Mouse (Mus musculus): ENCODE results near the gene Kcnab1. TPM values are rescaled to one million over a fixed set of nuclear protein-coding genes. Genes with fewer than 3 reads are reported as not detected.
A peak's percentile ranks its signal among the peaks of the same experiment; 100 is the strongest.

Kcnab1 gene
- polyA plus RNA-seq, 1 experiment from 2014 or later: 0.63 TPM

DNA sequence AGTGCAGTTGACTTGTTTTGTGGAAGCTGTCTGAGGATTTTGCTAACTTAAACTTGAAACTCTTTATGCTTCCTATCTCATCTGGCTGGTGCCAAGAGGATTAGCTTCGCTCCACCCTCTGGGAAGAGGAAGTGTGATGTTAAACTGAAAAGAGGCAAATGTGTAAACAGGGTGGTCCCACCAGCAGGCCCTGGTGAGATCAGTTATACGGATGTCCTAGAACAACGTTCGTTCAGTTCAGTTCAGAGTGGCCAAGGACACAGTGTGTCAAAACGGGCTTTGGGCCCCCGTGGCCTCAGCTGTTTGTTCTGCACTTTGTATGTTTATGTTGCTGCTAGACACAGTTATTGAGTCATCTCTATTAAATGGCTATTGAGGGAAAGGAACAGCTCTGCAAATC lies 246.3 kb downstream of the Kcnab1 start:
- H3K27ac ChIP-seq (ENCODE audit: low read length): peak overlapping the region; percentile 60
- no peak overlapping the region for H3K4me2 ChIP-seq (replicated peaks; ENCODE audit: low read depth, low read length)
- TF ChIP-seq EP300 (IDR thresholded peaks at IDR 0.05) (peak; percentile 100), CTCF (IDR thresholded peaks at IDR 0.05) (no peak)
- no peak overlapping the region for H3K4me3 ChIP-seq (ENCODE audit: low read depth, low read length)
- peak; percentile 92 for ATAC-seq
- no peaks in the 10 kb centered on the region for H3K36me3 ChIP-seq (ENCODE audit: insufficient read depth, low read length)
- no peaks in the 10 kb centered on the region for H3K4me1 ChIP-seq (ENCODE audit: insufficient read depth, low read depth, low read length)
- H3K9ac ChIP-seq (replicated peaks; ENCODE audit: low read depth): no peak overlapping the region
- no peaks in the 10 kb centered on the region for H3K9me3 ChIP-seq (ENCODE audit: low read length)
- H3K27me3 ChIP-seq (replicated peaks; ENCODE audit: insufficient read depth, low read length): no peaks in the 10 kb centered on the region
- WGBS: 27% methylated on average over 6 of the region's 6 CpGs
- peak; percentile 84 for DNase-seq (ENCODE audit: low spot score)

DNA sequence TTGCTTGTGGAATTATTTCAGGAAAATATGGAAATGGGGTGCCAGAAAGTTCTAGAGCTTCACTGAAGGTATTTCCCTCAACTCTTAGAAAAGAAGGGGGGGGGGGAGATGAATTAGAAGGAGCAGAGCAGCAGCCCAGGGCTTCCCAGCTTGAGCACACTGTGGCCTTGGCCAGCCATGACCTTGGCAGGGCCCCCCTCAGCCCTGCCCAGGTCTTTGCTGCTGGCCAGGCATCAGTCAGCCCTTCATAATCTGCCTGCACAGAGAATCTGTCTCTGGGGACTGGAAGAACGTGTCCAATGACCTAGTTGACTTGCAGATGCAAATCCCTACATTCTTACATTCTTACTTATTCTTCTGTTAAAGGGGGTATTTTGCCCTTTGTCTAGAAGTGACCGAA lies 249.1 kb downstream of the Kcnab1 start:
- TF ChIP-seq CTCF (IDR thresholded peaks at IDR 0.05) (no peak), EP300 (IDR thresholded peaks at IDR 0.05) (no peak)
- Histone ChIP-seq H3K27ac (ENCODE audit: low read length) (no peak overlapping the region), H3K9ac (replicated peaks; ENCODE audit: low read depth) (no peak overlapping the region), H3K4me1 (ENCODE audit: insufficient read depth, low read depth, low read length) (no peaks in the 10 kb centered on the region), H3K4me3 (ENCODE audit: low read depth, low read length) (no peak overlapping the region), H3K9me3 (ENCODE audit: low read length) (no peaks in the 10 kb centered on the region), H3K36me3 (ENCODE audit: insufficient read depth, low read length) (no peaks in the 10 kb centered on the region), H3K4me2 (replicated peaks; ENCODE audit: low read depth, low read length) (no peak overlapping the region), H3K27me3 (replicated peaks; ENCODE audit: insufficient read depth, low read length) (no peaks in the 10 kb centered on the region)
- ATAC-seq (no peak), DNase-seq (ENCODE audit: low spot score) (no peak)
- WGBS: 82% methylated on average over 2 of the region's 2 CpGs

DNA sequence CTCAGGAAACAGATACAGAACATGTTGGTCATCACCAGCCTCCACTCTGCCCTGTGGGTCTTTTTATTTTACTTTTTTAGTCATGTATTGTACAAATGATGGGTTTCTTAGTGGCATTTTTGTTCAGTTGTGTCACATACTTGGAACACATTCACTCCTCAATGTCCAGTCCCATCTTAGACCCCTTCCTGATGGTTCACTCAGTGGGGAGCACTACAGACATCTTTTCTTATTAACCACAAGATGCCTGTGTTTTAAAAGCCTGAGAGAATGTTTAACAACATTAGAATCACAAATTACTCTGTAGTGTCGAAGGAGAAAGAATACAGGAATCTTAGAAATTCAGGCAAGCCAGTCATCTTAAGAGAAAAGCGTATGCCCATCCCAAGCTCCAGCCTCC lies 249.7 kb downstream of the Kcnab1 start:
- ATAC-seq (no peak), DNase-seq (ENCODE audit: low spot score) (no peak)
- 84% methylated on average over 2 of the region's 2 CpGs for WGBS
- Histone ChIP-seq H3K27me3 (replicated peaks; ENCODE audit: insufficient read depth, low read length) (no peaks in the 10 kb centered on the region), H3K36me3 (ENCODE audit: insufficient read depth, low read length) (no peaks in the 10 kb centered on the region), H3K9me3 (ENCODE audit: low read length) (no peaks in the 10 kb centered on the region), H3K4me3 (ENCODE audit: low read depth, low read length) (no peak overlapping the region), H3K4me2 (replicated peaks; ENCODE audit: low read depth, low read length) (no peak overlapping the region), H3K27ac (ENCODE audit: low read length) (no peak overlapping the region), H3K9ac (replicated peaks; ENCODE audit: low read depth) (no peak overlapping the region), H3K4me1 (ENCODE audit: insufficient read depth, low read depth, low read length) (no peaks in the 10 kb centered on the region)
- TF ChIP-seq EP300 (IDR thresholded peaks at IDR 0.05) (no peak), CTCF (IDR thresholded peaks at IDR 0.05) (no peak)

DNA sequence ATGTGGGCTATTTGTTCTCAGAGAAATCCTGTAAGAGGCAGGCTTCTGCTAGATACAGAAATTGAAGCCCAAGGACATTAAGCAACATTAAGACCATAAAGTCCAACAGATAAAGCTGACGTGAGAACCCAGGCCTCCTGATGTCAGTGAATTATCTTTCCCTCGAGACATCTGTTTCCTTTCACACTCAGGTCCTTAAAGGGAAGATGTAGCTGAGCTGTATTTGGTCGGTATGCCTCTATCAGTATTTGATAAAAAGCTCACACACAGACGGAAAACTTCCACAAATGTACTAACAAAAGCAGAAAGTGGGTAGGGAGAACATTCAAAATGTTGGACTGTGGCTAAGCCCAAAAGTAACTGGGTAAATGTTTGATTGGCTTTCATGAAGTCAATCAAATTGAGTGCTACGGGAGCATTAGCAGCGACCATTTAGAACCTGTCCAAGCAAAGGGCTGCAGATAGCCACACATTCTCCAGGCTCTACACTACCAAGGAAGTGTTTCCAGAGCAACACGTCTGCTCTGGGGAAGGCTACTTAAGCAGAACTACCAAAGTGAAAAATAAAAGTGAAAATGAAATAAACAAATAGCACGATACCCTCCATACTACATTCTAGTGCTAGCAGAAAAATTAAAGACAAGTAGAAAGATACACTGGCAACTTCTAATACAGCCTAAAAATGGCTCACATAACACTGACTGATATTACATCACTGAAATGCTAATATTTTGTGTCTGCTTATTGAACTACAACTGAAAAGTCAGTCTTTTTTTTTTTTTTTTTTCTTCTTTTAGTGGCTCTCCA lies 251.2 kb downstream of the Kcnab1 start:
- no peak overlapping the region for H3K9ac ChIP-seq (replicated peaks; ENCODE audit: low read depth)
- H3K4me2 ChIP-seq (replicated peaks; ENCODE audit: low read depth, low read length): no peak overlapping the region
- no peaks in the 10 kb centered on the region for H3K4me1 ChIP-seq (ENCODE audit: insufficient read depth, low read depth, low read length)
- H3K4me3 ChIP-seq (ENCODE audit: low read depth, low read length): no peak overlapping the region
- DNase-seq (ENCODE audit: low spot score): peak; percentile 66
- no peaks in the 10 kb centered on the region for H3K36me3 ChIP-seq (ENCODE audit: insufficient read depth, low read length)
- TF ChIP-seq CTCF (IDR thresholded peaks at IDR 0.05): no peak
- peak; percentile 51; the same call in 1 of the 2 replicates for TF ChIP-seq EP300 (IDR thresholded peaks at IDR 0.05)
- ATAC-seq: peak; percentile 25
- H3K9me3 ChIP-seq (ENCODE audit: low read length): no peaks in the 10 kb centered on the region
- H3K27me3 ChIP-seq (replicated peaks; ENCODE audit: insufficient read depth, low read length): no peaks in the 10 kb centered on the region
- no peak overlapping the region for H3K27ac ChIP-seq (ENCODE audit: low read length)
- 33% methylated on average over 8 of the region's 8 CpGs for WGBS

DNA sequence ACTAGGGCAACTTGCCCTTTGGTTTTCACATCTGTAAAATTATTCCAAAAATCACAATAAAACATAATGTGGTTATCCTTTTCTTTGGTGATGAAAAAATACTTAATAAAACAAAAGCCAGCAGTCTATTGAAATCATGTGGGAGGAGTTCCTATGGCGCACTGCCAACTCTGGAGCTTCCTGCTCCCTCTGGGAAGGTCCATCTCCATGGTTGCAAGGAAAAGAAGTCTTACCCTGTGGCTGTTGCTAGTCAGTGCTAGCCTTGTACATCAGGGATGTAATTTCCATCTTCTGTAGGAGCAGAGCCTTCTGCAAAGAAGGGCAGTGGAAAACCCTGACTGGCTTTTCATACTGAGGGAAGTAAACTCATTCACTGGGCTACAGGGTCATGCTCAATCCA lies 254.3 kb downstream of the Kcnab1 start:
- 75% methylated on average over 1 of the region's 1 CpGs for WGBS
- no peak overlapping the region for H3K9ac ChIP-seq (replicated peaks; ENCODE audit: low read depth)
- no peak overlapping the region for H3K4me3 ChIP-seq (ENCODE audit: low read depth, low read length)
- no peaks in the 10 kb centered on the region for H3K4me1 ChIP-seq (ENCODE audit: insufficient read depth, low read depth, low read length)
- DNase-seq (ENCODE audit: low spot score): peak; percentile 62
- TF ChIP-seq EP300 (IDR thresholded peaks at IDR 0.05) (peak; percentile 26; the same call in 1 of the 2 replicates), CTCF (IDR thresholded peaks at IDR 0.05) (no peak)
- no peak overlapping the region for H3K4me2 ChIP-seq (replicated peaks; ENCODE audit: low read depth, low read length)
- no peaks in the 10 kb centered on the region for H3K9me3 ChIP-seq (ENCODE audit: low read length)
- no peak overlapping the region for H3K27ac ChIP-seq (ENCODE audit: low read length)
- no peaks in the 10 kb centered on the region for H3K36me3 ChIP-seq (ENCODE audit: insufficient read depth, low read length)
- H3K27me3 ChIP-seq (replicated peaks; ENCODE audit: insufficient read depth, low read length): no peaks in the 10 kb centered on the region
- peak; percentile 55 for ATAC-seq

DNA sequence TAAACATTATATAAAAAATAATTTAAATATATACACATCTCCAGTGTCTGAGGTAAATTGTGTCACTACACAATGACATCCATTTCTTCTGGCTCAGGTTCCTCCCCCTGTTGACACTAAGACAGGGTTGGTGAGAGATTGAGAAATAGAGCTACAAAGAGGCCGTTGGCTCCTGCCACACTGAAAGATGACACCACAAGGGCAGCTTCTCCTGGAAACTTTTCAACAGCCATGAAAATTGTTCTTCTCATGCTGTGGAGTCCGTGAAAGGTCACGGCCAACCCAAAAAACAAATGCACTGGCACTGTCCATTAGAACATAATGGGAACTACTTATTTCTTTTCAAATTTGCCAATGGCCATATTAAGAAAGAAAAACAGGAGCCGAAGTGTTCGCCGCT lies 256.0 kb downstream of the Kcnab1 start:
- ATAC-seq (no peak), DNase-seq (ENCODE audit: low spot score) (no peak)
- H3K4me2 ChIP-seq (replicated peaks; ENCODE audit: low read depth, low read length): no peak overlapping the region
- H3K9ac ChIP-seq (replicated peaks; ENCODE audit: low read depth): no peak overlapping the region
- H3K27ac ChIP-seq (ENCODE audit: low read length): no peak overlapping the region
- no peaks in the 10 kb centered on the region for H3K27me3 ChIP-seq (replicated peaks; ENCODE audit: insufficient read depth, low read length)
- no peaks in the 10 kb centered on the region for H3K4me1 ChIP-seq (ENCODE audit: insufficient read depth, low read depth, low read length)
- H3K9me3 ChIP-seq (ENCODE audit: low read length): no peaks in the 10 kb centered on the region
- WGBS: 75% methylated on average over 6 of the region's 6 CpGs
- no peak overlapping the region for H3K4me3 ChIP-seq (ENCODE audit: low read depth, low read length)
- TF ChIP-seq EP300 (IDR thresholded peaks at IDR 0.05): no peak
- no peak for TF ChIP-seq CTCF (IDR thresholded peaks at IDR 0.05)
- H3K36me3 ChIP-seq (ENCODE audit: insufficient read depth, low read length): no peaks in the 10 kb centered on the region
